Mouse (Mus musculus) MN1 (cell line): ENCODE data around the gene Rbbp8nl.

Experiments used
- DNase-seq: peaks from one replicate; pipeline ENCODE4 v3.0.0-alpha.2; 2016; ENCODE audit warnings: low spot score

Gene Rbbp8nl

GRCm38 (mm10) chr2:180257963-180258865 is 31.5 kb downstream of the Rbbp8nl start:
- no peak for DNase-seq

GRCm38 (mm10) chr2:180257001-180257521 is 32.6 kb downstream of the Rbbp8nl start, which contains the start of gene Rps21:
Gene Rps21 (plus strand): TSS chr2:180257377.
- DNase-seq: peak; percentile 100

- DNase-seq: no peak
These were observed 33.2 kb downstream of the Rbbp8nl start for GRCm38 (mm10) chr2:180256296-180257000.

- DNase-seq: no peak
These were observed 34.0 kb downstream of the Rbbp8nl start for GRCm38 (mm10) chr2:180255701-180256100.

- DNase-seq: no peak
These were observed 35.1 kb downstream of the Rbbp8nl start for GRCm38 (mm10) chr2:180254436-180255209.

GRCm38 (mm10) chr2:180251838-180252237 is 37.8 kb downstream of the Rbbp8nl start:
- DNase-seq: no peak

GRCm38 (mm10) chr2:180250930-180251611 is 38.6 kb downstream of the Rbbp8nl start:
- peak; percentile 91 for DNase-seq

GRCm38 (mm10) chr2:180248947-180249660 is 40.6 kb downstream of the Rbbp8nl start:
- no peak for DNase-seq

- no peak for DNase-seq
These were observed 41.8 kb downstream of the Rbbp8nl start for GRCm38 (mm10) chr2:180247916-180248315.

GRCm38 (mm10) chr2:180243108-180243507 is 46.6 kb downstream of the Rbbp8nl start:
- DNase-seq: no peak

GRCm38 (mm10) chr2:180238591-180238990 is 51.1 kb downstream of the Rbbp8nl start:
- no peak for DNase-seq

GRCm38 (mm10) chr2:180237601-180238345 is 51.9 kb downstream of the Rbbp8nl start:
- DNase-seq: no peak

- no peak for DNase-seq
These were observed 52.7 kb downstream of the Rbbp8nl start for GRCm38 (mm10) chr2:180236930-180237329.

- DNase-seq: no peak
These were observed 53.2 kb downstream of the Rbbp8nl start for GRCm38 (mm10) chr2:180236500-180236899.

- DNase-seq: no peak
These were observed 53.9 kb downstream of the Rbbp8nl start for GRCm38 (mm10) chr2:180235788-180236187.

GRCm38 (mm10) chr2:180234980-180235379 is 54.7 kb downstream of the Rbbp8nl start:
- no peak for DNase-seq

- no peak for DNase-seq
These were observed 55.3 kb downstream of the Rbbp8nl start for GRCm38 (mm10) chr2:180234353-180234752.

GRCm38 (mm10) chr2:180233101-180233904 is 56.4 kb downstream of the Rbbp8nl start:
- DNase-seq: no peak

GRCm38 (mm10) chr2:180230482-180230881 is 59.2 kb downstream of the Rbbp8nl start:
- peak; percentile 54 for DNase-seq
